Mouse (Mus musculus) thymus, postnatal 14 days (tissue): ENCODE measurements at regions not wholly inside any gene's neighbourhood (a gene's known extent, or its start where the extent isn't known, plus 50 kb on each side); places are given as distances from the start of the nearest gene placed in this dataset.

ENCODE experiments used
- DNase-seq: peaks from one replicate; pipeline ENCODE4 v3.0.0; 2021

DNA sequence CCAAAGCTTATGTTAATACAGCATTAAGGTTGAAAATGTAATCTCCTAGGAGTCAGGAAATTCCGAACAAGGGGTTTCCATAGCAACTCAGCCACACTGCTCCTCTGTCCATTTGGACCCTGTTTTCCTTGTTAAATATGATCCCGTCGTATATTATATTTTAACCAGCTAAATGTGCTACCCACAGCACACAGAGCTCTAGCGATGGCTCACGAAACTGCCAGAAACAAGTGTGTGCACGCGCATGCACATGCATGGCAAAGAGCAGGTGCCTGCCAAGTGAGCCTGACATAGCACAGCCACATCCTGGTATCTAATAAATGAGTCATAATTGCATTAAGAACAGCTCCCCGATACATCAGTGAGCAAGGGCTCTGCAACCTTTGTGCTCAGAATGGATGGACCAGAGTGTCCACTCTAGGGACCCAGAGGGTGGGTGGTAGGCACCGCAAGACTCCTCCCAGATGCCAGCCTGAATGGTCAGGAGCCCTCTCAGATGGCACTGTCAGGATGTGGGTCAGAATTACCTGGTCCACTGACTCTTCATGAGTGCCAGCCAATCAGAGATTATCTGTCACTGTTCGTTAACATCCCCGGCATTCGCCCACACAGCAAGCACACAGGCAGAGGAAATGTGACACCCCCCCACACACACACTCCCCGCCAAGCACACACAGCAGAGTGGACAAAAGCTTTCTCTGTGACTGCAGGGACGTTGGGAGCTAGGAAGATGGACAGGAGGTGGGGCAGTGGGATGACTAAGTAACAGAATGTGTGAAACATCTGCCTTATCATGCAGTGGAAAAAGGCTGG is 272.8 kb upstream of the Zmiz1 start:
- DNase-seq, result no peak

DNA sequence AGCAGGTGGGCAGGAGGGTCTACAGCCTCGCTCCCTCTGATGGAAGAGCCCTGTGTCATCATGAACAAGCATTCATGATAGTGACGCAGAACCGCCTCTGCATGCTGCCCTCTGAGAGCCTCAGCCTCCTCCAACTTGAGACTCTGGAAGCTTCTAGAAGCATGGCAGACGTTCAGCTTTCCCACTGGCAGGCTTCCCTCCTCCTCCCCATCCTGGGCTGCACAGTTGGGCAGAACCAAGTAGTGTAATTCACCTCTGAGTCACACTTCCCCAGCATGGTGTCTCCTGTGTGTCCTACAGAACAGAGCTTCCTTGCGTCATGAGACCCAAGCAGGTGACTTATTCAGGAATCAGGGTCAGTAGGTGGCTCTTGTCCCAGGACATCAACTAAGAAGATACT is 271.3 kb upstream of the Zmiz1 start:
- no peak for DNase-seq

DNA sequence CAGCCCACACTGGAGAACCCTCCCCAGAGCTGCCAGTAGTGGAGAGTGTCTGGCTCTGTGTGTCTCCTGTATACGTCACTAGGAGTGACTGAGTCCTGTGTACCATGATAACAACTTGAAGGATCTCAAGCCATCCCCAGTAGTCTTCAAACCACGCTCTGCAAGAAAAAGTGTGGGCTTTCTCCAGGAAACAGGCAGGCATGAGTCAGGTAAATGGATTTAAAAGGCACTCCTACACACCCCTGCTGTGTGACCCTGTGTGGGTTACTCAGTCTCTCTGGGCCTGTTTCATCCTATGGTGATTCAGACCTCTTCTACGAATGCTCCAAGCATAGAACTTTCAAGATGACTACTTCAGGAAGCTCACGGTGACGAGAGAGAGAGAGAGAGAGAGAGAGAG is 269.7 kb upstream of the Zmiz1 start:
- no peak for DNase-seq

DNA sequence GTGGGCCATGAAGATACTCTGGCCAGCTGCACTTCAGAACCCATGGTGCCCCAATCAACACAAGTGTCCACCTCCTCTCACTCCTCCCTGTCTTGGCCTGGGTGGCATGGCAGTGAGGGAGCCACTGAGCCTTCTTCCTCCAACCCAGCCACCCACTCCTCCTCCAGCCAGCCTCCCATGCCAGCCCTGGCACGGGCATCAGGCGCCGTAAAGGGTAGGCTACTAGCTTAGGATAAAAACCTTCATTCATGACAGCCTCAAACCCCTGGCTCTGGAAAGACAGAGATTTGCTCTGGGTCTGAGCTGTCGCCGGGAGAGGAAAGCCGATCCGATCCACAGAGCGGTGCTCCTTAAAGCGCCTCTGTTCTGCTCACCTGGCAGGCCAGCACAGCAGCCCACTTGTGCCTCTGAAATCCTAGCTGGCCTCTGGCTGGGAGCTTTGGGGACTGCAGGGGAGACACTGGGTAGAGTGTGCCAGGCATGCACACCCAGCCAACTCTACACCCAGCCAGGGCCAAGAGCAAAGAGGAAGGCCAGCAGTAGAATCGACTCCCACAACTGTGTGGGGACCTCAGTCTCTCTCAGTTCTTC is 268.2 kb upstream of the Zmiz1 start:
- DNase-seq, result no peak

DNA sequence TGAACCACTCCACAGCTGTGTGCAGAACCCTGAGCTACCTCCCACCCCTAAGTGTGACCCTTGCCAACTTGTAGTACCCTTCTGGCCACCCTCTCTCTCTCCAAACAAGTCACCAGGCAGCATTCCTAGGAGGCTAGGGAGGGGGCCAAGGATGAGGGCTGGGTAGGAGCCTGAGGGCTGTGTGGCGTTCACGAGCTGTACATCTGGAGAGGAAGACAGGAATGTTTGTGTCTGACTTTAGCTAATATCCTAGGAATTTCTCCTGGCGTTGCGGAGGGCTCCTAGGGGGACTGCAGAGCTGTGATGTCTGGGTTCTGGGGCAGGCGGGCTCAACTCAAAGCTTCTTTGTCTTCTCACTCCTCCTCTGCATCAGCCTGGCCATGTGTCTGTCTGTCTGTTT is 262.2 kb upstream of the Zmiz1 start:
- no peak for DNase-seq

DNA sequence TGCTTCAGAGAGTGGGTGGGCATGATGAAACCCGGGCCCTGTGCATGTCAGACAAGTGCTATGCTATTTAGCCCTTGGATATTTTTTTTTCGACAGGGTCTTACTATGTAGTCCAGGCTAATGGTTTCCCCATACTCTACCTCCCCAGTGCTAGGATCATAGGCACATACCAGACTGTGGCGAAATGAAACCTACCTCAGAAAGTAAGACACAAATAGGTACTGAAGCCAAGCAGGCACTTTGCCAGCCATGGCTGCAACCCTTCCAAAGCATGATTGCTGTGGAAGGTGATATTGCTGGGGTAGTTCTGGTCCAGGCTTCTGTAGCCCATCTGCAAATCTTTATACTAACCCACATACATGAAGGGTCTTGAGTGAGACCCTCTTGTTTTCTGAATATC is 259.1 kb upstream of the Zmiz1 start:
- no peak for DNase-seq

DNA sequence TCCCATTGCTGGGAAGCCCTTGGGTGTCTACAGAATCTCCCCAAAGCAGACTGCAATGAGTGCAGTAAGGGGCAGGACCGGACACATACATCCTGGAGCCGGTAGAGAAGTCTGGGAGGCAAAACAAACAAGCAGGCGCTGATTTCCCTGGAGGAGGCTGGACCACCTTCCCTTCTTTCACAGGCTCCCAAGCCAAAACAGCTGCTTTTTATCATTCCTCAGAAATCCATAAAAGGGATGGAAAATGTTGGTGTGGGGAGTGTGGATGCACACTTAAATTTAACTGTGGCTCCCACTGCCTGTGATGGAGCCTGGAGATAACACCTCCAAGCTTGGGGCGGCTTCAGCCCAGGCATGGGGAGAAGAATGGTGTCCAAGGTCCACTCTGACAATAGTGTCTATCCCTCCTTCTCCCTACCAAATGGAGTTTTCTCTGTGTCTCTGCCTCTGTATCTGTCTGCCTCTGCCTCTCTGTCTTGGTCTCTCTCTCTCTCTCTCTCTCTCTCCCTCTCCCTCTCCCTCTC is 258.3 kb upstream of the Zmiz1 start:
- DNase-seq, result no peak

DNA sequence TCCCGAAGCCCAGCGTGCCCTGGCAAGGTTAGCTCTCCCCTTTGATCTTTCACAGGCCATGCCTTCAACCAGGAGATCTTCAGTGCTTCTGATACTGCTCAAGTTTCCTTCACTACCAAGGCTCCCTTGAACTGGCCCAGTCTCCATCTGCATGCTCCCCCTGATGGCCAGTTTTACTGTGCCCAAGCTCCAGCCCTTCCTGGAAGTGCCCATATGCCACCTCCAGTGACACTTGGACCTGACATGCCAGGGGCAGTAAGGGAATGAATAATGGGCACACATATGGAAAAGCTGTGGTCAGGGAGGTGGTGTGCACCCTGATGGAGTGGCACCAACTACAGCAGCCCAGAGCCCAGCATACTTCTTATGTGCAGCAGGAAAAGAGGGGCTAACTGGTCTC is 256.7 kb upstream of the Zmiz1 start:
- DNase-seq, result no peak

DNA sequence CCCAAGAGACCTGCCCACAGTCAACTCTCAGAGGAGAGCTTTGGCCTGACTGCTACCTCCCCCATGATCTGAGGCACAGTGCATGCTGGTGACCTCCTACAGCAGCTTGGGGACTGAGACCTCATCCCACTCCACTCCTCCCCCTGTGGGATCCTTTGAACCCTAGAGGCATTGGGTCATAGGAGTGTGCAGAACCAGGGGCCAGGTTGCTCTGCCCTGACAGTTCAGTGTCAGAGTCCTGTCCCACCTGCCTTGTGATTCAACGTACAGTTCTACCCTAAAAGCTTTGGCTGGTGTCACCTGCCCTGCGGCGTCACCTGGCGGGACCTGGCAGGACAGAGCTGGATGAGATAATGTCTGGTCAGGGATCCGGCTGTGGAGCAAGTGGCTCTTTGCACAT is 254.9 kb upstream of the Zmiz1 start:
- no peak for DNase-seq

DNA sequence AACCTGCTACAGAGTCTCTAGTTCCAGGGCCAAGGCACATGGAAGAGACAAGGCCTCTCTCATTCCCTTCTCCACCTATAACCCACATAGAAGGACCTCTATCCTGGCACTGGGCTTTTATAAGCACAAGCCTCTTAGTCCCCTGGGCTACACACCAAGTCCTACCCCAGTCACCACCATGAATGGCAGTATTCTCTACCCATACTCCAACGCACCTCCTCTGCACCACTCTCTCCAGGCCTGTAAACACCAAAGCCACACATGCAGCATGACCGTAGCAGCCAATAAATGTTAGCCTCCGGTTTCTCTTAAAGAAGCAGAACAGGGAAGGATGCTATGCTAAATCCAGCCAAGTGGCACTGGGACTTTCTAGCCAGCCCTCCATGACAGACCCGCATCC is 252.1 kb upstream of the Zmiz1 start:
- DNase-seq, result no peak

DNA sequence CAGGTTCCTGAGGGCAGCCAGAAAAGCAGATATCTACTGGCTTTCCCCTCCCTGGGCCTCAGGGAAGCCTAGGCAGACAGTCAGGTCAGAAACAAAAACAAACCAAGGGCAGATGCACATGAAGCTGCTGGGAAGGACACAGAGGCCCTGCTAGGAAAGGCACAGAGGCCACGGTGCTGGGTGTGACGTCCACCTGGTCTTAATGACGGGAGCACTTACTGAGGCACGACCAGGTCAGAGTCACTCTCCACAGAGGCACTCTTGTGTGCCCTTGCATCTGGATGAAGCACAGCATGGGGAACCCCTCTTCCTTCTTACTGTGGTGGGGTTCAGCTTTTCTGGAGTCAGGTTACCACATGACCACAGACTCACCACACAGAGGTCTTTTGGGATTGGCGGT is 251.6 kb upstream of the Zmiz1 start:
- DNase-seq, result no peak

DNA sequence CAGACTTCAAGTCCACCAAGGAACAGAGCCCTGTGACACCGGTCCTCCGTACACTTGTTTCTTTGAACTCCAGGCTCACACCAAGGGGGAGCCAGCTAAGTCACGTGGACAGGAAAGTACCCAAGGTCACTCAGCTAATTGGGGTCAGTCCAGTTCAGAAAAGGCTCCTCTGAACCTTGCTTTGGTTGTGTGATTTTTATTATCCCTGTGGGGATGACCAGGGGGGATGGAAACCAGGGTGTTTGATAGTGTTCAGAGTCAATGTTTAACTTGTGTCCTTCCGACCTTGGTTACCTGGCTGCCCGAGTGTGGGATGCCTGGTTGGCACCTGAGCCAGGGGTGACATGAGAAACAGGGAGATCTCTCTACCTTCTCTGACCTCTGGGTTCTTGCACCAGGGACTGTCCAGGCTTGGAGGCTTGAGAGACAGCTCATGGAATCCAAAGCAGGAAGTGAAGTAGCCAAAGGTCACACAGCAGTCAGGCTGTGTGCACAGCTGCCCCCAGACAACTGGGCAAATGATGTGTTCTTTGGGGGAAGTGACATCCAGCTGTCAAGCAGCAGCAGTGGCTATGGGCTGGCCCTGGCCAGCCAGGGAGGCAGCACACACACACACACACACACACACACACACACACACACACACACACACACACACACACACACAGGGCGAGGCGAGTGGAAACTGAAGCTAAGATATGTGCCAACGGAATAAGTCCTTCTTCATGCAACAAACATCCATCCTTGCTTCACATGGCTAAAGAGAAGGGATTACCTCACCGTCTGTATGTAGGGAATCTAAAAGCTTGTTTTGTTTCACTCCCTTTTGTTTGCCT is 250.5 kb upstream of the Zmiz1 start:
- DNase-seq, result no peak

DNA sequence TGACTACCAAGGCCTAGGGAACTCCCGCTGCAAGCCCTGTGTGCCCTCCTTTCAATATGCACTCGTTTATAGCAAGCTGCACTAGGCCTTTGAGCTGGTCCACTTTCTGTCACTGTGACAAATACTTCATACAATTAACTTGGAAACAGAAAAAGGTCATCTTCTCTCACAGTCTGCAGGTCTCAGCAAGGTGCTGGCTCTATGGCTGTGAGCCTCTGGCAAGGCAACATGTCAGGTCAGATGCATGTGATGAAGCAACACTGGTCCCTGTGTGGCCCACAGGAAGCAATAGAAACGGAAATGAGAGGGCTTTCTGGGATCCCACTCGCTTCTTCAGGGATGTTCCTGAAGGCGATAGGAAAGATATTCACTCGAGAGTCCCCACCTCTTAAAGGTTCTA is 245.9 kb upstream of the Zmiz1 start:
- no peak for DNase-seq

DNA sequence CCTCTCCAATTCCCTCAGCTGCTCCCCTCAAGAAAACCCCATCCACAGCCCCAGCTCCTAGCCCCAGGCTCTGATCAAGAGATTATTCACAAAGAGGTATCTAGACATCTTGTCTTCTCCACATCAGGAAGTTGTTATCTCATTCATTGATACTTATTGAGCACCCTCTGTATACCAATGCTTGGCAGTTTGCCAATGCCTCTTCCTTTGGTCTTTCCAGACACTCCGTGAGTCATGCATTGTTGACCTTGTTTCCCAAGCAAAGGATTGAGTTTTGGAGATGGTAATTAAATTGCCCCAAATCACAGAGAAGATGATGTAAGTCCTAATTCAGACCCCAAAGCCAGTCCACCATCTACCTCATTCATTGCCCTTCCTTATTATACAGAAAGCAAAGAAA is 235.9 kb upstream of the Zmiz1 start:
- no peak for DNase-seq

DNA sequence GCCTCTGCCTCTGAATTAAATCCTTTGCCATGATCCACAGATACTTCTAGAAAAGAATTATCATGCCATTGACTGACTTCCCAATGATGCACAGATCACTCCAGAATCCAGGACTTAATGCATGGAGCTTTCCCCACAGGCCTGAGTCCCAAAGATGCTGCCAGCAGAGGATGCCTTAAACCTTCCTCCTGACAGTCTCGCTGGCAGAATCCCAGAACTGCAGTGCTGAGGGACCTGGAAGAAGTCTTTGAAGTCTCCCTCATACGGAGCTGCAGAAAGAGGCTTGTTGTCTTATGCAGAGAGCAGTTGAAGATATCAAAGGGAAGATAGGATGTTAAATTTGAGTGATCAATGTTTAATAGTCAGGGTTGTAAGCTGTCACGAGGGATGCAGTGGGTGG is 233.8 kb upstream of the Zmiz1 start:
- DNase-seq, result no peak

DNA sequence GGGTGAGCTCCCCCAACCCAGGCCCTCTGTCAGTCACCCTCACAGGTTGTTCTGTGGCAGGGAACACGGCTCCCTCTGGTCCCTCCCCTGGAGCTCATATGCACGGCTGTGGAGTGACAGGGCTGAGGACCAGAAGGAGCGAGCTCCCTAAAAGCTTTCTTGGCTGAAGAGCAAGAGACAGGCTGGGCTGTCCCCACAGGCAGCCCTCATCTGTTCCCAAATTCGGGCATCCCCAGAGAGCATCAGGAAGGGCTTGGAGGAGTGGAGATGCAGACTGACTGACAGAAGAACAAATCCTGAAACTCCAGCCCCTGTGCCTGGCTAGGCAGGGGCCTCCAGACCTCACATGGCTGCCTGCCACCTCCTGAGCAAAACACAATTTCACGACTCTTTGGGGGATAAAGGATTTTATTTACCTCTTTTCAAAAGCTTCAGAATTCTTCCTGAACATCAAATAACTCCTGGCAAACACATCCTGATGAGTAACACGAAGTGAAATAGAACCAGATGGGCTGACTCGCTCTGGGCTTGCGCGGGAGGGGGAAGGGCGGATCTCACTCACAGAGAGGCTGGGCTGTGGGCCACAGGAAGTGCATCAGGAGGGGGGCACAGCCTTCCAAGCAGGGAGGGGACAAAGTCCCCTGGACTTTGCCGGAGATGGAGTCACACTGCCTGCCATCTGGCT is 232.7 kb upstream of the Zmiz1 start:
- DNase-seq, result peak; percentile 59

DNA sequence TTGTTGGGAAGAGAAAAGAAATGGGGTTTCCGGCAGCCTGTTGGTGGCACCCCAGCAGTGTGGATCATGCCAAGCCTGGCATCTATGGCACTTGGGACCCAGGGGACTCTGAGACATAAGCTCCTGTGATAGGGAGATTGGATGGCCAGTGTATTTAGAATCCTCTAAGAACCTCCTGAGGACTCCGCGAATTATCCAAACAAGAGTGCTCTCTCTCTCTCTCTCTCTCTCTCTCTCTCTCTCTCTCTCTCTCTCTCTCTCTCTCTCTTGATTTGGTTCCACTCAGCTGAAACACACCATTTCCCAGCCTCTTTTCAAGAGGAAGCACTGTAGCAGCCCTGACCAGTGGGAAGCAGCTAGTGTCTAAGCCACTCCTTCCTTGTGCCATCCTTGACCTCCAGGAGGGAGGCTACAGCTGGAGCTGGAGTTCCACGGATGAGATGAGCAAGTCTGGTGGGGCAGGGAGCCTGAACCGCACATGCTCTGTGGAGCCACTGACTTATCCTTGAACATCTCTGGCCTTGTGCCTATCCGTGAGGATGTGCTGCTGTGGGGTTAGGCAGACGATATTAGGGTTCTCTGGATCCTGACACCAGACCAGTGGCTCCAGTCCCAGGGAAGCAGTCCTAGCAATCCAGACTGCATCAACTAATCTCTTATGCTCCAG is 232.0 kb upstream of the Zmiz1 start:
- DNase-seq, result no peak

DNA sequence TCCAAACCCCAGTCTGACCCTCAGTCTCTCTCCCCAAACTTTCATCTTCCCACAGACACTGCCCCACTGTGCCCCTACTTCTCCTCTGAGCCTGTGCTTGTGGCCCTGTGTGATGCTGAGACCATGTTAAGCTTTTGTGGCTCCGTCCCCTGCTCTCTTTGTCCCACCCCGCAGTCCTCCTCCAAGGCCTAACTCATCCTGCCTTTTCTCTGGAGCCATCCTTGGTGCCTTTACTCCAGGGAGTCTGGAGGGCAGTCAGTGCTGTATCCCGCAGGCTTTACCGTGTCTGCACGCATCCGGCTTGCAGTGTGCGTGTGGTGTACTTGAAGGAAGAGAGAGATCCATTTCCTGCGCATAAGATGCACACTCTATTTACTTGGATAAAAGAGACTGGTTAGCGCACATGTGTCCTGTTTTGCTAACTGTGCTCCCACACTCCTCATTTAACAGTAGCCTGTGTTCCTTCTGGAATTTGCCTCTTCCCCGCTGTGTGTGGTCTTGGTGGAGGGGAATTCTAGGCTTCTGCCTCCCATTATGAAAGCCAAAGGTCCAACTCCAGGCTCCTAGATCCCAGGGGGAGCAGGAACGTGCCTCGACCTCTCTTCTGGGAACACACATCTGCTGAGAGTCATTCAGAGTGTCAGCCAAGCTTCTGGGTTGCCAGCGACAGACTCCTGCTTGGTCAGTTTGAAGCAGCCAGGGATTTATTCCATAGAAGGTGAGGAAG is 230.5 kb upstream of the Zmiz1 start:
- DNase-seq, result no peak

DNA sequence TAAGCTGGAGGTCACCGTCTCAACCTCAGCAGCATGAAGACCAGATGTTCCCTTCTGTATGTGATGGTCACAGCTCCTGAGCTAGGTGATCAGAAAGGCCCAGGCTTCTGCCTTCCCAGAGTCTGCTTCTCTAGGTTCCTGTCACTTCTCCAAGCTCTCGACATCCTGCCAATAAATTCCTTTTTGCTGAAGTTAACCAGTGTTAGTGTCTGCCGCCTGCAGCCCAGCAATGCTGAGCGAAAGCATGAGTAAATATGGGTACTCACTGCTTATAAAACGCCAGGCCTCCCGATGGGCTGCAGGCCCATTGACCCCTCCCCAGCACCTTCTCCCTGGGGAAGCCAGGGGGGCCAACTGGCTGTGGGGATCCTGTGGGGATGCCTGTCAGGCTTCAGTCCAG is 229.4 kb upstream of the Zmiz1 start:
- no peak for DNase-seq

DNA sequence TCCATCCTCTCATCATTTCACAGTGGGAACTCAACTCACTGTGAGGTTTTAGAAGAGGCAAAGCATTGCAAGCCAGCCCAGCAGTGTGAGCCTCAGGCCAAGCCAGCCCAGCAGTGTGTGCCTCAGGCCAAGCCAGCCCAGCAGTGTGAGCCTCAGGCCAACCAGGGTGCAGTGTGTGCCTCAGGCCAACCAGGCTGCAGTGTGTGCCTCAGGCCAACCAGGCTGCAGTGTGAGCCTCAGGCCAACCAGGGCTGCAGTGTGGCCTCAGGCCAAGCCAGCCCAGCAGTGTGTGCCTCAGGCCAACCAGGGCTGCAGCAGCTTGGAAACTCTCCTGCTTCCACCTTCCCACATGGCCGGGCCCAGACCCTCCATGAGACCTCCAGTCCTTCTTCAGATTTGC is 227.1 kb upstream of the Zmiz1 start:
- DNase-seq, result no peak

DNA sequence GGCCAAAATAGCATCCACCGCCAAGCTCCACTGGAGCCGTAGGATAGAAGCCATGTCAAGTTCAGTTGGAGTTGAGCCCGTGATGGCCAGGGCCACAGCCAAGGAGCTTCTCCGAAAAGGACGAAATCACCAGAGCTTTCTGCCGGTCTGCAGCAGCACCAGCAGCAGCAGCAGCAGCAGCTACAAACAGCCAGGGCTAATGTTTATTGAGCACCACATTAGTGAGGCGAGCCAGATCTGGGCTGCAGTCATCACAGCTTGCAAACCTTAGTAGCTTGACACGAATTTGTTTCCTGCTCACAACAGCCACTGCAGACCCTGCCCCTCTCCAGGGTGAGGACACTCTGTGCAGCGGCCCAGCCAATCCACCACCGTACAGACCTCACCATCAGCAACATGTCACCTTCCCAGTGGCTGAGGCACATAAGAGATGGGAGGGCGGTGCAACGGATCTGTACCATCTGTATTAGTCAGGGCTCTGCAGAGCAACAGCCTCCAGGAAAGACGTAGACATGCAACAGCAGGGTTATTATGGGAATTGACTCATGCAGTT is 222.5 kb upstream of the Zmiz1 start:
- DNase-seq, result no peak
